Mouse (Mus musculus): ENCODE measurements at regions not wholly inside any gene's neighbourhood (a gene's known extent, or its start where the extent isn't known, plus 50 kb on each side); places are given as distances from the start of the nearest gene placed in this dataset.
A peak's percentile ranks its signal among the peaks of the same experiment; 100 is the strongest.

DNA sequence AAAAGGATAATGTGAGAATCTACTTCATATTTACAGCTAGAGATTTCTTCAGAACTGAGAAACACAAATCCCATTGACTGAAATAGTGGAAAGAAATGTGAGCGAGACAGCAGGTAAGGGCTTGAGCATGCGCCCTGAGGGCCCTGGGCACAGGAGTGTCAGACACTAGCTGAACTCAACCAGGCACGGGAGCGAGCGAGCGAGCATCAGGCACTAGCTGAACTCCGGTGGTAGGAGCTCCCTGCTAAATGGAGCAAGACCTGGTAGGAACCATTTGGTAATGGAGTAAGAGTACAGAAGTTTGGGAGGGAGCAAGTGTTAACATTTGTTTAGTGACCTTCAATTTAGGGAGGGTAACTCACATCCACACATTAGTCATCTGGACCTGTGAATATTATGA lies 654.7 kb downstream of the Adgrl2 start:
- DNase-seq = no peak

- DNase-seq = no peak
Measured at GRCm38 (mm10) chr3:148324911-148325621, 665.3 kb downstream of the Adgrl2 start.

DNA sequence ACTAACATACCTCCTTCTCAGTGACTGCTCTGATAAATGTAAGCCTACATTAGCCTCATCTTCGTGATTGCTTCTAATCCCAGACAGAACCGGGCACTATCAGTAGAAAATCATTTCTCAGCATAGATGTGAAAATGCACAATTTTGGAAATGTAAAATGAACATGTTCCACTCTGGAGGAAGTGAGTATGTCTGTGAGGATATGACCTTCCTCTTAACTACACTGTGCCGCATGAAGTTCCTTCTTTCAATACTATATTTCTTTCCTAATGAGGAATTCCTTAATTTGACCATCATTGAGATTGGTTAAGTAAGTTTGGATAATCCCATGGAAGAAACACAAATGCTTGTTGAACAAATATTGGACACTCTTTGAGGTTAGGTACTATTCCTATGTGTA lies 668.5 kb downstream of the Adgrl2 start:
- no peak for DNase-seq

GRCm38 (mm10) chr3:148316198-148316597 lies 674.2 kb downstream of the Adgrl2 start:
- DNase-seq = no peak

GRCm38 (mm10) chr3:148315286-148315685 lies 675.1 kb downstream of the Adgrl2 start:
- DNase-seq = no peak

DNA sequence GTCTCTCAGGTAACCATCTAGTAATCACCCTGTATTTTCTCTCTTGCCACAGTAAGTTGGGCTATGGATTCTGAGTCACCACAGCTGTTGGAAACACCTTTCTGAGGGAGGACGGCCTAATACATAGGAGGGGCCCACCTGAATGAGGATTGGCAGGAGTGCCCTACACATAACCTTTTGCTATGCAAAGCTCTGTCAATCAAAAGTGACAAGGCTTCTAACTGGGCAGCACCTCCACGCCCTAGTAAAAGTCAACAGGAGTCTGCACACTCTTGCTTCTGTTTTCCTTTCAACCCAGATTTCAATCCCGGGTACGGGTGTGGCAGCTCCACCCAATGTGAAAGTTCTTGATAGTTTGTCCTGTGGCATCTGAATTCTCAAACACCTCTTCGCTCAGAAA lies 694.8 kb downstream of the Adgrl2 start:
- DNase-seq = no peak

GRCm38 (mm10) chr3:148278978-148279377 lies 711.4 kb downstream of the Adgrl2 start:
- no peak for DNase-seq

- DNase-seq = no peak
Measured at GRCm38 (mm10) chr3:148272159-148272848, 718.1 kb downstream of the Adgrl2 start.

GRCm38 (mm10) chr3:148268812-148269211 lies 721.5 kb downstream of the Adgrl2 start:
- DNase-seq = no peak

DNA sequence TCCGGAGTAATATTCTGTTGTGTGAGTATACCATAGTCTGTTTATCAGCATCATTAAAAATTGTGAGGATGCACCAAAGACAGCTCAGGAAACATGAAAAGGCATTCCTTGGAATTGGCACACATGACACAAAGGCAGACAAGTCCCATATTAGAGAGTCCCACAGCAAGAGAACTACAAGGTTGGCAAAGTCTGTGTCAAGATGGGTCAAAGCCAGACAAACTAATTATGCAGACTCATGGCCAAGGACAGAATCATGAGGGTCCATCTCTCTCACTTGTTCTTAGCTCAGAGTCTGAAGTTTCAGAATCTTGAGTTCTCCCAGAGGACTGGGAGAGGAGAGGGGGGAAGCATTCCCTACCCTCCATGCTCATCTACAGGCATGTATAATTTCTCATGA lies 731.1 kb downstream of the Adgrl2 start:
- DNase-seq = no peak

- peak; percentile 78 for DNase-seq
Measured at GRCm38 (mm10) chr3:148248617-148249016, 741.7 kb downstream of the Adgrl2 start.

DNA sequence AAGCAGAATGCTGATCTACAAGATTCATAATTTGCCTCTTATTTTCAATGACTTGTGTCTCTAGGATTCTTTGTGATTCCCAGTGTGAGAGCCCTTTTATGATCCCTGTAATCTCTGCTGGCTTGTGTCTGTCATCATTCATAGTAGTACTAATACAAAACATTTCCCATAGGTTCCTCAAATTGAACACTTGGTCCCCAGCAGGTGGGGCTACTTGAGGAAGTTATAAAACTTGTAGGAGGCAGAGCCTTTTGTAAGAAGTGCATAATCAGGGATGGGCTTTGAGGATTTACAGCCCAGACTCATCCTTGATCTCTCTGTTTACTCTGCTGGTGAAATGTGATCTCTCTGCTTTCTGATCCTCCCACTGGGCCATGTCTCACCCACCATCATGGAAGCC lies 743.6 kb downstream of the Adgrl2 start:
- no peak for DNase-seq

DNA sequence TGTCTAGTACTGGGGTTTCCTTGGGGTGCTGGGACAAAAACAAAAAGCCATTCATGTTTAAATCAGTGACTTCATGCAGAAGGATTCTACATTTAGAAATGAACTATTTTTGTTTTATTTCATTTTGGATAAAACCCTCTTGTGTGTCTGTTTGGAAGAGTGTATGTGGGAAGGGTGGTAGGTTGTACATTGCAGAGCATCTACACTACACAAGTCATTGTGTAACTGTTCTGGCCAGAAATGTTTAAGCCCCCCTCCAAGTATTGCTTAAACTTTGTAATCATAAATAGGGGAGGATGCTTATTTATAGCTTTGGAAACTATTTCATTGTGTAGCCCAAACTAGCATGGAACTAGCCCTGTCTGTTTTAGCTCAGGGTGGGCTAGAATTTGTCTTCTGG lies 752.3 kb downstream of the Adgrl2 start:
- no peak for DNase-seq

DNA sequence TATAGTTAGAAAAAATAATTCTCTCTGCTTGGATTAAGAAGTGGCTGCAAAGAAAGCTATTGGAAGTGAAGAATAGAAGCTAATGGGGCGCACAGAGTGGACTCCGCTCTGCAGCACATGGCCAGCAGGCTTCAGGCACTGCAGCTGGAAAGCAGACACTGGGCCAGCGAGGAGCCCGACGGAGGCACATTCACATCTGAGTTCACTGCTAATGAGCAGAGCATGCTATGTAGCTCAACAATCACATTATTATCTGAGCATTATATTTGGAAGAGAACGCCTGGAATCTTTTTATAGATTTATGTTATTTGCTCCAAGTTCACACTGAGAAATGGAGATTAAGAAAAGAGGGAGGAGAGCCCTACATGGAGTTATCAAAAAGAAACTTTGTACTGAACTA lies 752.8 kb downstream of the Adgrl2 start:
- DNase-seq = no peak

GRCm38 (mm10) chr3:148233616-148234015 lies 756.7 kb downstream of the Adgrl2 start:
- DNase-seq = no peak

DNA sequence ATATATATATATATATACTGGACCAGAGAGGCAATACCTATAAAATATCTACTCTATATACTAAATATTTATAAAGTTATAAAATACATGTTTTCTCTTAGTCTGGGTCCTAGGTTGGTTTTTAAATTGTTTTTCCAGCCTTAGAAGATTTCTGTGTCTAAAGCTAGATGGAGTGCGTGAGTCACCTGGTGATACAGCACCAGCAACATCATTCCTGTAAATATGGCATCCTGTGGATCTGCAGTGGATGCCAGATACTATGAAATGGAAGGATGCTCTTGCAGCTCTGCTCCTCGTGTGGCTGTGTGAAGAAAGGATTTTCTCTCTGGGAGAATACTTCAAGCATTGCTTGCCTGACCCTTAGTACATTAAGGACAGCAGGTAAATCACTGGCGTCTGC lies 761.2 kb downstream of the Adgrl2 start:
- DNase-seq = no peak

GRCm38 (mm10) chr3:148228002-148228707 lies 762.2 kb downstream of the Adgrl2 start:
- DNase-seq = no peak

GRCm38 (mm10) chr3:148220826-148221225 lies 769.5 kb downstream of the Adgrl2 start:
- no peak for DNase-seq

GRCm38 (mm10) chr3:148220024-148220590 lies 770.2 kb downstream of the Adgrl2 start:
- DNase-seq = no peak

- DNase-seq = no peak
Measured at GRCm38 (mm10) chr3:148202148-148202547, 788.2 kb downstream of the Adgrl2 start.

- no peak for DNase-seq
Measured at GRCm38 (mm10) chr3:148186704-148187103, 803.7 kb downstream of the Adgrl2 start.

DNA sequence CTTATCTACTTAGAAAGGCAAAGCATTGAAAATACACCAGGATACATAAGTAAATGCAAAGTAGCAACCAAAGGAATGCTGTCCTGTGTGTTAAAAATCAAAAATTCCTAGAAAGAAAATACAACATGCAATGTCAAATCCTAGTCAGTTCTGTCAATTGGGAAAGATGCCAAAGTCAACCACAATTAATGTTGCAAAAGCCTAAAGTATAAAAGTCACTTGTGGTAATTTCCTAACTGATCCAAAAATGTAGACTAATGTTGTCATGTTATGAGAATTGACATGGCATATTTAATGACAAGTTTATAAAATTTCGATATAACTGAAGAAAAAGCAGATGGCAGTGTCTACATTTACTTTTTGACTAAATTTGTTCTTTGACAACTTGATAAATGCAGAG lies 822.8 kb downstream of the Adgrl2 start:
- DNase-seq = no peak

- no peak for DNase-seq
Measured at GRCm38 (mm10) chr3:148159059-148159458, 831.3 kb downstream of the Adgrl2 start.

All from gastrocnemius, postnatal 10 days (tissue).